Mouse (Mus musculus): Measurements from ENCODE around the gene Aamdc. TPM values are rescaled to one million over a fixed set of nuclear protein-coding genes. Genes with fewer than 3 reads are reported as not detected.
A peak's percentile ranks its signal among the peaks of the same experiment; 100 is the strongest.

Aamdc gene
- total RNA-seq, 1 experiment = 15.5 TPM

- H3K4me1 ChIP-seq (ENCODE audit: control insufficient read depth in 2 of 2, insufficient read depth in 2 of 2, low read length in 2 of 2, poor library complexity in 1 of 2) = peaks cover 0 to 7% of the 10 kb centered on the region in 2 experiments; a peak in 2 of 4 replicates
- no peak overlapping the region for H3K9ac ChIP-seq (ENCODE audit: insufficient read depth, low read depth, low read length, poor library complexity, severe bottlenecking)
- H3K36me3 ChIP-seq (ENCODE audit: control insufficient read depth, insufficient read depth, low read length, poor library complexity, severe bottlenecking) = no peaks in the 10 kb centered on the region
- H3K27ac ChIP-seq (ENCODE audit: insufficient read depth, low read depth, low read length, poor library complexity, severe bottlenecking) = no peak overlapping the region; the same call in 1 of the 2 replicates
- no peak for DNase-seq (ENCODE audit: low read depth, low spot score)
- no peak for TF ChIP-seq CHD2 (IDR thresholded peaks at IDR 0.05; ENCODE audit: low read depth, low read length)
- TF ChIP-seq ZNF384 (IDR thresholded peaks at IDR 0.05; ENCODE audit: low read depth, low read length) = no peak
- no peak for TF ChIP-seq MAFK (IDR thresholded peaks at IDR 0.05; ENCODE audit: insufficient read depth, low read depth, low read length)
- no peak for TF ChIP-seq HCFC1 (IDR thresholded peaks at IDR 0.05; ENCODE audit: borderline replicate concordance, insufficient read depth, low read length)
- no peak for TF ChIP-seq ZC3H11A (IDR thresholded peaks at IDR 0.05; ENCODE audit: borderline replicate concordance, low read depth, low read length)
- in situ Hi-C loops (cut with MboI; ENCODE audit: low sequenced_read_pairs in 2 of 2, unreplicated experiment in 2 of 2) = no loop called here
- no peak overlapping the region; a peak in 1 of 4 replicates for H3K4me3 ChIP-seq (ENCODE audit: insufficient read depth in 1 of 2, low read depth in 1 of 2, low read length in 2 of 2, poor library complexity in 1 of 2, severe bottlenecking in 1 of 2)
- H3K9me3 ChIP-seq (ENCODE audit: control insufficient read depth, insufficient read depth, low read depth, low read length) = no peaks in the 10 kb centered on the region
Measured at GRCm38 (mm10) chr7:97598548-97598947, 19.3 kb upstream of the Aamdc start.

GRCm38 (mm10) chr7:97593535-97593934 lies 14.2 kb upstream of the Aamdc start:
- in situ Hi-C loops (cut with MboI; ENCODE audit: low sequenced_read_pairs in 2 of 2, unreplicated experiment in 2 of 2) = no loop called here
- Histone ChIP-seq H3K9ac (ENCODE audit: insufficient read depth, low read depth, low read length, poor library complexity, severe bottlenecking) (no peak overlapping the region), H3K9me3 (ENCODE audit: control insufficient read depth, insufficient read depth, low read depth, low read length) (no peaks in the 10 kb centered on the region), H3K27ac (ENCODE audit: insufficient read depth, low read depth, low read length, poor library complexity, severe bottlenecking) (no peak overlapping the region), H3K4me1 (ENCODE audit: control insufficient read depth in 2 of 2, insufficient read depth in 2 of 2, low read length in 2 of 2, poor library complexity in 1 of 2) (peaks cover 9 to 19% of the 10 kb centered on the region in 2 experiments; a peak in 3 of 4 replicates), H3K36me3 (ENCODE audit: control insufficient read depth, insufficient read depth, low read length, poor library complexity, severe bottlenecking) (no peaks in the 10 kb centered on the region), H3K4me3 (ENCODE audit: insufficient read depth in 1 of 2, low read depth in 1 of 2, low read length in 2 of 2, poor library complexity in 1 of 2, severe bottlenecking in 1 of 2) (no peak overlapping the region)
- DNase-seq (ENCODE audit: low read depth, low spot score) = no peak
- no peak for TF ChIP-seq MAFK (IDR thresholded peaks at IDR 0.05; ENCODE audit: insufficient read depth, low read depth, low read length)
- no peak for TF ChIP-seq CHD2 (IDR thresholded peaks at IDR 0.05; ENCODE audit: low read depth, low read length)
- TF ChIP-seq HCFC1 (IDR thresholded peaks at IDR 0.05; ENCODE audit: borderline replicate concordance, insufficient read depth, low read length) = no peak
- no peak for TF ChIP-seq ZNF384 (IDR thresholded peaks at IDR 0.05; ENCODE audit: low read depth, low read length)
- no peak for TF ChIP-seq ZC3H11A (IDR thresholded peaks at IDR 0.05; ENCODE audit: borderline replicate concordance, low read depth, low read length)

GRCm38 (mm10) chr7:97592396-97592795 lies 13.1 kb upstream of the Aamdc start:
- TF ChIP-seq ZNF384 (IDR thresholded peaks at IDR 0.05; ENCODE audit: low read depth, low read length) (no peak), HCFC1 (IDR thresholded peaks at IDR 0.05; ENCODE audit: borderline replicate concordance, insufficient read depth, low read length) (no peak), ZC3H11A (IDR thresholded peaks at IDR 0.05; ENCODE audit: borderline replicate concordance, low read depth, low read length) (no peak), CHD2 (IDR thresholded peaks at IDR 0.05; ENCODE audit: low read depth, low read length) (no peak), MAFK (IDR thresholded peaks at IDR 0.05; ENCODE audit: insufficient read depth, low read depth, low read length) (no peak)
- H3K27ac ChIP-seq (ENCODE audit: insufficient read depth, low read depth, low read length, poor library complexity, severe bottlenecking) = peak overlapping the region; percentile 41; the same call in 1 of the 2 replicates
- in situ Hi-C loops (cut with MboI; ENCODE audit: low sequenced_read_pairs in 2 of 2, unreplicated experiment in 2 of 2) = no loop called here
- H3K4me1 ChIP-seq (ENCODE audit: control insufficient read depth in 2 of 2, insufficient read depth in 2 of 2, low read length in 2 of 2, poor library complexity in 1 of 2) = peaks cover 9 to 19% of the 10 kb centered on the region in 2 experiments; a peak in 3 of 4 replicates
- no peak overlapping the region for H3K4me3 ChIP-seq (ENCODE audit: insufficient read depth in 1 of 2, low read depth in 1 of 2, low read length in 2 of 2, poor library complexity in 1 of 2, severe bottlenecking in 1 of 2)
- H3K9me3 ChIP-seq (ENCODE audit: control insufficient read depth, insufficient read depth, low read depth, low read length) = no peaks in the 10 kb centered on the region
- no peaks in the 10 kb centered on the region for H3K36me3 ChIP-seq (ENCODE audit: control insufficient read depth, insufficient read depth, low read length, poor library complexity, severe bottlenecking)
- no peak overlapping the region for H3K9ac ChIP-seq (ENCODE audit: insufficient read depth, low read depth, low read length, poor library complexity, severe bottlenecking)
- DNase-seq (ENCODE audit: low read depth, low spot score) = no peak

- TF ChIP-seq MAFK (IDR thresholded peaks at IDR 0.05; ENCODE audit: insufficient read depth, low read depth, low read length) = no peak
- TF ChIP-seq ZNF384 (IDR thresholded peaks at IDR 0.05; ENCODE audit: low read depth, low read length) = no peak
- TF ChIP-seq HCFC1 (IDR thresholded peaks at IDR 0.05; ENCODE audit: borderline replicate concordance, insufficient read depth, low read length) = no peak
- no peak for TF ChIP-seq ZC3H11A (IDR thresholded peaks at IDR 0.05; ENCODE audit: borderline replicate concordance, low read depth, low read length)
- no peak for TF ChIP-seq CHD2 (IDR thresholded peaks at IDR 0.05; ENCODE audit: low read depth, low read length)
- Histone ChIP-seq H3K9ac (ENCODE audit: insufficient read depth, low read depth, low read length, poor library complexity, severe bottlenecking) (no peak overlapping the region), H3K9me3 (ENCODE audit: control insufficient read depth, insufficient read depth, low read depth, low read length) (no peaks in the 10 kb centered on the region), H3K4me3 (ENCODE audit: insufficient read depth in 1 of 2, low read depth in 1 of 2, low read length in 2 of 2, poor library complexity in 1 of 2, severe bottlenecking in 1 of 2) (no peak overlapping the region), H3K36me3 (ENCODE audit: control insufficient read depth, insufficient read depth, low read length, poor library complexity, severe bottlenecking) (no peaks in the 10 kb centered on the region), H3K4me1 (ENCODE audit: control insufficient read depth in 2 of 2, insufficient read depth in 2 of 2, low read length in 2 of 2, poor library complexity in 1 of 2) (peaks cover 9 to 19% of the 10 kb centered on the region in 2 experiments; a peak in 3 of 4 replicates), H3K27ac (ENCODE audit: insufficient read depth, low read depth, low read length, poor library complexity, severe bottlenecking) (peak overlapping the region; percentile 41; the same call in 1 of the 2 replicates)
- in situ Hi-C loops (cut with MboI; ENCODE audit: low sequenced_read_pairs in 2 of 2, unreplicated experiment in 2 of 2) = no loop called here
- DNase-seq (ENCODE audit: low read depth, low spot score) = no peak
Measured at GRCm38 (mm10) chr7:97591336-97591735, 12.0 kb upstream of the Aamdc start.

Data from ES-E14 (cell line).